Comparison of ENCODE assay signal across 8 mouse cellular contexts in genomic region chr7:141539556-141540311, GRCm38 (mm10). TPM values are rescaled to one million over a fixed set of nuclear protein-coding genes. Genes with fewer than 3 reads are reported as not detected.
DNase-seq lines count a peak whose midpoint lies in the region; ATAC-seq lines count a peak whose summit lies in the region.

TSS of gene Chid1 (minus strand) at chr7:141539857.

- intact Hi-C loops in gastrocnemius, postnatal 14 days (cut with DNase I; ENCODE audit: low total_unique reads), result no loop called here
- intact Hi-C loops in left cerebral cortex, postnatal 10 days (cut with DNase I), result no loop called here

- peak; percentile 96 for DNase-seq in adipocyte (ENCODE audit: low spot score)
- peak; percentile 100 for DNase-seq in embryo, embryonic 10 days (ENCODE audit: low spot score)
- DNase-seq in gastrocnemius, postnatal 14 days, result peak; percentile 99
- peak; percentile 96 to 99 for DNase-seq in left cerebral cortex, postnatal 10 days (ENCODE audit: extremely low spot score in 1 of 2, low spot score in 2 of 2)
- peak; percentile 97 for DNase-seq in right cerebral cortex, postnatal 25 days
- peak; percentile 98 to 99 for DNase-seq in urinary bladder, postnatal 4 days (ENCODE audit: low spot score in 2 of 2)

- peak; percentile 97 for ATAC-seq in inflammation-experienced regulatory T-cells, adult 6 months
- ATAC-seq in megakaryocyte-erythroid progenitor cell, adult 5-6 weeks (replicated peaks; ENCODE audit: low FRiP score, low TSS enrichment, poor library complexity, severe bottlenecking), result peak; percentile 97

RNA-seq across cellular contexts. Expression of gene Chid1, which starts in this region (rescaled TPM):
- total RNA-seq in gastrocnemius, postnatal 14 days (2021), result 10 to 100 TPM; 19.5 to 23.0 TPM
- 10 to 100 TPM; 13.2 to 23.6 (median 14.6) TPM for polyA plus RNA-seq in inflammation-experienced regulatory T-cells, adult 6 months (2017; shearing (Covaris generic))
- total RNA-seq in left cerebral cortex, postnatal 10 days (2021), result 10 to 100 TPM; 69.2 to 71.1 TPM
- 10.5 and 22.5 TPM in 2 replicates for total RNA-seq in megakaryocyte-erythroid progenitor cell, adult 5-6 weeks (2014; fragmentation: Nextera tagmentation)
- total RNA-seq in megakaryocyte-erythroid progenitor cell, adult 5-6 weeks (2017), result 31.8 and 44.9 TPM in 2 replicates

Comparison
In these comparisons a context has a peak if more than half of its experiments do, and no peak if none do; other contexts are left out.
1. Peak in every context shown above with its lines: DNase-seq and ATAC-seq.